Mouse (Mus musculus) midbrain, embryonic 13.5 days (tissue): ENCODE measurements around the gene Fam57a. TPM values are rescaled to one million over a fixed set of nuclear protein-coding genes. Genes with fewer than 3 reads are reported as not detected.

ENCODE experiments used
- ATAC-seq: fragments of 200-750 bp; cut with Nextera tagmentation; 2 replicates; pipeline ENCODE4 v1.8.0; 2017; ENCODE audit warnings: mild to moderate bottlenecking, moderate TSS enrichment, moderate library complexity
- H3K27ac ChIP-seq: fragments of 300-500 bp; sonication (generic); 2 replicates; pipeline ENCODE4 v1.5.1; 2015; ENCODE audit warnings: inconsistent platforms, mild to moderate bottlenecking, moderate library complexity
- H3K27me3 ChIP-seq: fragments of 300-500 bp; sonication (generic); 2 replicates; pipeline ENCODE4 v1.6.1; 2015; ENCODE audit warnings: mild to moderate bottlenecking, inconsistent platforms
- H3K36me3 ChIP-seq: fragments of 300-500 bp; sonication (generic); 2 replicates; pipeline ENCODE4 v1.6.1; 2015; ENCODE audit warnings: mild to moderate bottlenecking, inconsistent platforms
- H3K4me1 ChIP-seq: fragments of 300-500 bp; sonication (generic); replicated peaks from 2 replicates; pipeline ENCODE4 v1.6.1; 2015; ENCODE audit warnings: inconsistent platforms
- H3K4me2 ChIP-seq: fragments of 300-500 bp; sonication (generic); replicated peaks from 2 replicates; pipeline ENCODE4 v1.6.1; 2015; ENCODE audit warnings: moderate library complexity, mild to moderate bottlenecking, inconsistent platforms
- H3K4me3 ChIP-seq: fragments of 300-500 bp; sonication (generic); replicated peaks from 2 replicates; pipeline ENCODE4 v1.5.1; 2015; ENCODE audit warnings: mild to moderate bottlenecking, inconsistent platforms
- H3K9ac ChIP-seq: fragments of 300-500 bp; sonication (generic); replicated peaks from 2 replicates; pipeline ENCODE4 v1.6.1; 2015; ENCODE audit warnings: mild to moderate bottlenecking, inconsistent platforms
- H3K9me3 ChIP-seq: fragments of 300-500 bp; sonication (generic); 2 replicates; pipeline ENCODE4 v1.6.1; 2016; ENCODE audit warnings: mild to moderate bottlenecking, inconsistent platforms
- WGBS: fragments of 180-500 bp; shearing (Covaris S2); methylation state at CpG from one replicate; pipeline ENCODE4 v1.1.7; 2015; 5-methylcytosine and 5-hydroxymethylcytosine counted together
- polyA plus RNA-seq: library from polyadenylated mRNA; unstranded; fragments of >200 nt; fragmentation: Nextera tagmentation; extraction: Ambion mirVana; gene quantifications from 2 replicates; pipeline ENCODE4 v1.2.1, GENCODE M21; 2015

The Fam57a gene
- polyA plus RNA-seq, 1 experiment from 2014 or later, result 22.0 TPM

DNA sequence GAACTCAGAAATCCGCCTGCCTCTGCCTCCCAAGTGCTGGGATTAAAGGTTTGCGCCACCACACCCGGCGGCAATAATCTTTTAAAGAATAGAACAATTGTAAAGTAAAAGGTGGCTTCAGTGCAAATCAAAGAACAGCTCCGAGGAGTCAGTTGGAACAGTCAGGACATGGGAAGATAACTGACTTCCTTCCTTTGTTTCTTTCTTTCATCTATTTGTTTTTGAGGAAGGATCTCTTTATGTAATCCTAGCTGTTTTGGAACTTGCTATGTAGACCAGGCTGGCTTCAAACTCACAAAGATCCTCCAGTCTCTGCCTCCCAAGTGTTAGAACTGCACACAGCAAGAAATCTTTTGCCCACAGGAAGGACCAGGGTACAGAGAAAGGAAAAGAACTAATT is 45.2 kb downstream of the Fam57a start:
- Histone ChIP-seq H3K4me1 (no peaks in the 10 kb centered on the region), H3K27ac (no peak overlapping the region), H3K27me3 (no peaks in the 10 kb centered on the region), H3K4me3 (no peak overlapping the region), H3K36me3 (peaks cover 47% of the 10 kb centered on the region), H3K9me3 (no peaks in the 10 kb centered on the region), H3K4me2 (no peak overlapping the region), H3K9ac (no peak overlapping the region)
- ATAC-seq, result no peak
- WGBS, result 93% methylated on average over 5 of the region's 5 CpGs

- Histone ChIP-seq H3K9ac (no peak overlapping the region), H3K9me3 (no peaks in the 10 kb centered on the region), H3K27me3 (no peaks in the 10 kb centered on the region), H3K4me1 (no peaks in the 10 kb centered on the region), H3K27ac (no peak overlapping the region), H3K36me3 (peaks cover 43% of the 10 kb centered on the region), H3K4me2 (no peak overlapping the region), H3K4me3 (no peak overlapping the region)
- ATAC-seq, result no peak
Measured at GRCm38 (mm10) chr11:76225051-76225450, 45.6 kb downstream of the Fam57a start.

- 98% methylated on average over 3 of the region's 3 CpGs for WGBS
- H3K9me3 ChIP-seq, result no peaks in the 10 kb centered on the region
- ATAC-seq, result no peak
Measured at GRCm38 (mm10) chr11:76236136-76236535, 56.7 kb downstream of the Fam57a start.

DNA sequence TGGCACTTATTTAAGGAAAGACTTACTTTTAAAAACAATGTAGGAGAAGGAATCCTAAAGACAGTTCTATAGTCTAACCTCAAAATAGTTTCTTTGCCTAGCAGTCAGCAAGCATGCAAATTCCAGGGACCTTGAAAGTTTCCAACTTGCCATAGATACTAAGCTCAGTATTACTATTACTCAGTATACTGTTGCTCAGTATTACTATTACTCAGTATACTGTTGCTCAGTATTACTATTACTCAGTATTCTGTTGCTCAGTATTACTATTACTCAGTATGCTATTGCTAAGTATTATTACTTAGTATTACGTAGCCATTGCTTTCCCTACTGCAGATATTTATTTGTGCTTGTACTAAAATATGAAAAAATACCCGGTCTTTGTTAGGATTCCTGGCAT is 60.3 kb downstream of the Fam57a start:
- peaks cover 15% of the 10 kb centered on the region for H3K4me1 ChIP-seq
- 95% methylated on average over 2 of the region's 2 CpGs for WGBS
- ATAC-seq, result no peak
- no peak overlapping the region for H3K4me2 ChIP-seq
- H3K36me3 ChIP-seq, result peaks cover 41% of the 10 kb centered on the region
- H3K9ac ChIP-seq, result no peak overlapping the region
- no peaks in the 10 kb centered on the region for H3K27me3 ChIP-seq
- no peak overlapping the region for H3K4me3 ChIP-seq
- H3K27ac ChIP-seq, result no peak overlapping the region
- H3K9me3 ChIP-seq, result no peaks in the 10 kb centered on the region

More at GRCm38 (mm10) chr11:76236136-76236535, 56.7 kb downstream of the Fam57a start:
- H3K4me3 ChIP-seq, result no peak overlapping the region
- peaks cover 72% of the 10 kb centered on the region for H3K36me3 ChIP-seq
- no peak overlapping the region for H3K9ac ChIP-seq
- no peaks in the 10 kb centered on the region for H3K27me3 ChIP-seq
- H3K27ac ChIP-seq, result no peak overlapping the region
- no peak overlapping the region for H3K4me2 ChIP-seq
- H3K4me1 ChIP-seq, result no peaks in the 10 kb centered on the region

DNA sequence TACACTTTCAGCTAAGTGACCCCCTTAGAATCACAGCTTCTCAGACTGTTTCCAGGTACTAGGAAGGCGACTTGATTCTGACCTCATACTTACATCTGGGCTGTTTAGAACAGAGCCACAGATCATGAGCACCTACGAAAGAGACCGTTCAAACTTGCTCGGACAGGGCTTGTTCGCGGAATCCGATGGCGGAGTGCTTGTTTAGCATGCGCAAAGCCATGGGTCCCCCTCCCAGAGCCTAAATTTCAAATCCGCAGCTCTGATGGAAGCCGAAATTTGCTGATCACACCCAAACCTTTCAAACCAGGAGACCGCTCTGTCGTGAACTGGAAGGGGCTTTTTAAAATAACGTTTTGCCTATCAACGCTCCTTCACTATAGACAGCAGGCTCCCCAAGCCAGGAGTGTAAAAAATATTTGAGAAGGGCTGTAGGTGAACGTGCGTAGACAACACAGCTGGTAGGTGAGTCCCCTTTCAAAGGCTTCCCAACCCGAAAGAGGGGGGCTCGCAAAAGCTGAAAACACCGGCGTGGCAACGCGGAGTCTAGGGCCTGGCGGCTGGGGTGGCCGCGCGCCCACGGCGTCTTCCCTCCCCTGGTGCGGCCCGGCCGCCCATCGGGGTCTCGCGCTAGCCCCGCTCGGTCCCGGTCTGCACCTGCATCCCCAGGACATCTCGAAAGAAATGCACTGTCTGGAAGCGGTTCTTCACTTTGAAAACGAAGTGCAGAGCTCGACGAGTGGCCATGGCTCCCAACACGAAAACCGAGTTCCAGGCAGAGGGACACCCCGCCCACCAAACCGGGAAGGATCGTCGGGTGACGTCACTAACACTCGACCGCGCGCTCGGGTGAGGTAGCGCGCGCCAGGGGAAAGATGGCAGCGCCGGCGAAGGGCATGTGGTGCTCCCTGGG is 63.7 kb downstream of the Fam57a start, which contains the start of the genes Mrm3 and Glod4:
Gene Mrm3 (plus strand): TSS at position 815 of the 910 bp plus-strand sequence.
Gene Glod4 (minus strand): TSS at position 825 of the 910 bp plus-strand sequence.
- WGBS, result under 1% methylated on average over 61 of the region's 61 CpGs
- Histone ChIP-seq H3K4me1 (peaks cover 24% of the 10 kb centered on the region), H3K4me2 (peak within 1 kb of the TSS; percentile 82), H3K27me3 (no peaks in the 10 kb centered on the region), H3K4me3 (peak within 1 kb of the TSS; percentile 62), H3K36me3 (peaks cover 25% of the 10 kb centered on the region), H3K9me3 (no peaks in the 10 kb centered on the region), H3K9ac (peak within 1 kb of the TSS; percentile 89), H3K27ac (peak within 1 kb of the TSS; percentile 83)
- peak; percentile 91 for ATAC-seq

DNA sequence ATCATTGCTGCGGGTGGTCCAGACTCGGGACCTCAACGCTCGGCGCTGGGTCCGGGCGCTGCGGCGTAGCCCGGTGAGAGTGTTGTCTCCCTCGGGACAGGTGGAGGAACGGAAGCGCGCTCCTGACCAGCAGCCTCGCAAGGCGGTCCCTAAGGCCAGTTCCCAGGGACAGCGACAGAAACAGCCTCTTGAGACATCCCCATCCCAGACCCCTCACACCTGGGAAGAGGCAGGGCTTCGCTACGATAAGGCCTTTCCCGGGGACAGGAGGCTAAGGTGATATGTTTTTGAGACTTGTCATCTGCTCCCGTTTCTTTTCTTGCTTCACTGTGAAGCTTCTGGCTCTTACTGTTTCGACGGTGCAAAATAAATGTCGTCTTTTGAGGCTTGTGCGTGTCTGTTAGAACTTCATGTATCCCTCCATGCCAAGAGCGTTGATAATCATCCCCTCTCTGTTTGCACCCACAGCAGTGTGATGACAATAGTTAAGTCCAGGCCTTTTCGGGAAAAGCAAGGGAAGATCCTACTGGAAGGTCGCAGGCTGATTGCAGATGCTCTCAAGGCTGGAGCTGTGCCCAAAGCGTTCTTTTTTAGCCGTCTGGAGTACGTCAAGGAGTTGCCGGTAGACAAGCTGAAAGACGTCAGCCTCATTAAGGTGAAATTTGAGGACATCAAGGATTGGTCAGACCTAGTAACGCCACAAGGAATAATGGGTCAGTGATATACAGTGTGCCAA is 64.5 kb downstream of the Fam57a start:
- H3K9ac ChIP-seq, result peak overlapping the region; percentile 89
- H3K4me3 ChIP-seq, result peak overlapping the region; percentile 62
- H3K27me3 ChIP-seq, result no peaks in the 10 kb centered on the region
- peaks cover 24% of the 10 kb centered on the region for H3K4me1 ChIP-seq
- ATAC-seq, result no peak
- H3K4me2 ChIP-seq, result peak overlapping the region; percentile 82
- H3K27ac ChIP-seq, result peak overlapping the region; percentile 83; the same call in 1 of the 2 replicates
- H3K9me3 ChIP-seq, result no peaks in the 10 kb centered on the region
- WGBS, result 4% methylated on average over 34 of the region's 34 CpGs
- H3K36me3 ChIP-seq, result peaks cover 25% of the 10 kb centered on the region

- peaks cover 32% of the 10 kb centered on the region for H3K36me3 ChIP-seq
- H3K4me1 ChIP-seq, result peaks cover 24% of the 10 kb centered on the region
- no peak overlapping the region for H3K27ac ChIP-seq
- no peak overlapping the region for H3K4me2 ChIP-seq
- no peak for ATAC-seq
- no peak overlapping the region for H3K4me3 ChIP-seq
- H3K9ac ChIP-seq, result no peak overlapping the region
- H3K27me3 ChIP-seq, result no peaks in the 10 kb centered on the region
- H3K9me3 ChIP-seq, result no peaks in the 10 kb centered on the region
Measured at GRCm38 (mm10) chr11:76246439-76246838, 67.0 kb downstream of the Fam57a start.

GRCm38 (mm10) chr11:76247239-76247638 is 67.8 kb downstream of the Fam57a start:
- no peaks in the 10 kb centered on the region for H3K9me3 ChIP-seq
- 47% methylated on average over 2 of the region's 2 CpGs for WGBS
- no peak for ATAC-seq
- H3K27ac ChIP-seq, result no peak overlapping the region
- H3K4me2 ChIP-seq, result no peak overlapping the region
- peaks cover 23% of the 10 kb centered on the region for H3K4me1 ChIP-seq
- no peaks in the 10 kb centered on the region for H3K27me3 ChIP-seq
- H3K36me3 ChIP-seq, result peaks cover 32% of the 10 kb centered on the region
- H3K9ac ChIP-seq, result no peak overlapping the region
- no peak overlapping the region for H3K4me3 ChIP-seq

DNA sequence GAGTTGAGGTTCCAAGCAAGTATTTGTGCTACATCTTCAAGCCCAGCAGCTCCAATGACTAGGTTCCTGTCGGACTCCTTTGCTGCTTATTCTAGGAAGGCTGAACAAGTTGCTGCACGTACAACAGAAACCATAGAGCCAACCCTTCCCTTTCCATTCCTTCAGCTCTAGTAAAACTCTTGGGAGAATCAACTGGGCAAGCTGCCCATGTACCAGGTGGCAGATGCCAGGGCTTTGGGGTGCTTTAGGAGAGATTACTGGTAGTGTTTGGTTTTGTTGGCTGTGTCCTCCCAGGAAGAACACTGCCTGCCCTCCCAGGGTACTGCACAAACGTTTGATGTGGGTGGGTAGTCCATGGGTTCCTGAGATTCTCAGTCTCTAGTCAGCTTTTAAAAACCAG is 72.6 kb downstream of the Fam57a start:
- 62% methylated on average over 3 of the region's 3 CpGs for WGBS
- peaks cover 32% of the 10 kb centered on the region for H3K36me3 ChIP-seq
- peaks cover 11% of the 10 kb centered on the region; the same call in 1 of the 2 replicates for H3K4me1 ChIP-seq
- no peak overlapping the region for H3K9ac ChIP-seq
- ATAC-seq, result no peak
- H3K4me2 ChIP-seq, result no peak overlapping the region
- no peaks in the 10 kb centered on the region for H3K27me3 ChIP-seq
- no peak overlapping the region for H3K4me3 ChIP-seq
- H3K27ac ChIP-seq, result no peak overlapping the region
- no peaks in the 10 kb centered on the region for H3K9me3 ChIP-seq

- no peak overlapping the region for H3K4me3 ChIP-seq
- 59% methylated on average over 5 of the region's 5 CpGs for WGBS
- no peaks in the 10 kb centered on the region for H3K9me3 ChIP-seq
- H3K4me1 ChIP-seq, result peaks cover 11% of the 10 kb centered on the region; the same call in 1 of the 2 replicates
- H3K36me3 ChIP-seq, result peaks cover 42% of the 10 kb centered on the region
- H3K9ac ChIP-seq, result no peak overlapping the region
- H3K4me2 ChIP-seq, result no peak overlapping the region
- no peak overlapping the region for H3K27ac ChIP-seq
- no peaks in the 10 kb centered on the region for H3K27me3 ChIP-seq
- ATAC-seq, result peak; percentile 86
Measured at GRCm38 (mm10) chr11:76253145-76253917, 73.9 kb downstream of the Fam57a start.

GRCm38 (mm10) chr11:76253918-76254264 is 74.4 kb downstream of the Fam57a start:
- Histone ChIP-seq H3K4me3 (no peak overlapping the region), H3K9ac (no peak overlapping the region; the same call in 1 of the 2 replicates), H3K36me3 (peaks cover 40% of the 10 kb centered on the region), H3K4me2 (no peak overlapping the region), H3K4me1 (peaks cover 11% of the 10 kb centered on the region; the same call in 1 of the 2 replicates), H3K27ac (no peak overlapping the region), H3K9me3 (no peaks in the 10 kb centered on the region), H3K27me3 (no peaks in the 10 kb centered on the region)
- 73% methylated on average over 4 of the region's 4 CpGs for WGBS
- no peak for ATAC-seq
